Mouse (Mus musculus) E14TG2a.4 (cell line): ENCODE measurements around the gene Mctp2.

ENCODE experiments used
- H3K27me3 ChIP-seq: 2 replicates; pipeline ENCODE4 v1.6.1; 2014; ENCODE audit warnings: low read length, control low read depth; ENCODE audit not compliant: insufficient read depth
- H3K36me3 ChIP-seq: 2 replicates; pipeline ENCODE4 v1.6.1; 2014; ENCODE audit warnings: low read length, control low read depth; ENCODE audit not compliant: insufficient read depth
- H3K4me1 ChIP-seq: replicated peaks from 2 replicates; pipeline ENCODE4 v1.6.1; 2014; ENCODE audit warnings: low read depth, low read length, control low read depth
- H3K4me3 ChIP-seq: replicated peaks from 2 replicates; pipeline ENCODE4 v1.5.1; 2014; ENCODE audit warnings: mild to moderate bottlenecking, low read length
- H3K9me3 ChIP-seq: 2 replicates; pipeline ENCODE4 v1.6.1; 2014; ENCODE audit warnings: low read length, control low read depth
- CTCF ChIP-seq: conservative IDR thresholded peaks from 2 replicates; pipeline ENCODE4 v1.5.1; 2014; ENCODE audit warnings: low read length
- NANOG ChIP-seq: IDR thresholded peaks from 2 replicates; pipeline ENCODE4 v1.6.1; 2014; ENCODE audit warnings: borderline replicate concordance, low read length, mixed read lengths
- POU5F1 ChIP-seq: IDR thresholded peaks from 2 replicates; pipeline ENCODE4 v1.6.1; 2014; ENCODE audit warnings: low read length, borderline replicate concordance

Mctp2 gene

GRCm38 (mm10) chr7:72311582-72311981, 5.2 kb upstream of the Mctp2 start:
- TF ChIP-seq CTCF (no peak), POU5F1 (no peak), NANOG (no peak)
- H3K4me1 ChIP-seq: peaks cover 32% of the 10 kb centered on the region
- no peaks in the 10 kb centered on the region for H3K9me3 ChIP-seq

DNA sequence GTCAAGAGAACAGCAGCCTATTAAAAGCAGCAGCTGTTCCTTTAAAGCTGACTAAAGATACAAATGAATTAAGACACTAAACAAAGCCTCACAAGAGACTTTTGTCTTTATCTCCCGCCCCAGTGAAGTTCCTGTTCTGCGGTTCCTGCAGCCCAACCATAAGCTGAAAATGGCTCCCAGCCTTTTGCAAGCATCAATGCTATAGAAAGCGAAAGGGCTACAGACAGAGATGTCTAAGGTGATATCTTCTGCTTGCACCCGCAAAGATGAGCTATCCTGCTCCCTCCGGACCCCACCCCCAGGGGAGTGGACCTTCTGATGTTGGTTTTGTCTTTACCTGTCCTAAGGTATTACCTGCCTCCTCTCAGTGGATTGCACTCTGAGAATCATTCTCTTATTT, 1.7 kb upstream of the Mctp2 start:
- H3K9me3 ChIP-seq: no peaks in the 10 kb centered on the region
- no peak for TF ChIP-seq NANOG
- TF ChIP-seq POU5F1: no peak
- no peak for TF ChIP-seq CTCF
- no peaks in the 10 kb centered on the region for H3K27me3 ChIP-seq
- peaks cover 34% of the 10 kb centered on the region for H3K4me1 ChIP-seq
- H3K4me3 ChIP-seq: no peak overlapping the region
- H3K36me3 ChIP-seq: no peaks in the 10 kb centered on the region

More at GRCm38 (mm10) chr7:72311582-72311981, 5.2 kb upstream of the Mctp2 start:
- Histone ChIP-seq H3K27me3 (no peaks in the 10 kb centered on the region), H3K36me3 (no peaks in the 10 kb centered on the region), H3K4me3 (no peak overlapping the region)

- no peaks in the 10 kb centered on the region for H3K9me3 ChIP-seq
- H3K4me1 ChIP-seq: peaks cover 34% of the 10 kb centered on the region
- TF ChIP-seq NANOG (no peak), POU5F1 (no peak), CTCF (no peak)
- no peaks in the 10 kb centered on the region for H3K36me3 ChIP-seq
- peak overlapping the region; percentile 85 for H3K4me3 ChIP-seq
- no peaks in the 10 kb centered on the region for H3K27me3 ChIP-seq
These were observed 439 bp upstream of the Mctp2 start for GRCm38 (mm10) chr7:72306847-72307246.

DNA sequence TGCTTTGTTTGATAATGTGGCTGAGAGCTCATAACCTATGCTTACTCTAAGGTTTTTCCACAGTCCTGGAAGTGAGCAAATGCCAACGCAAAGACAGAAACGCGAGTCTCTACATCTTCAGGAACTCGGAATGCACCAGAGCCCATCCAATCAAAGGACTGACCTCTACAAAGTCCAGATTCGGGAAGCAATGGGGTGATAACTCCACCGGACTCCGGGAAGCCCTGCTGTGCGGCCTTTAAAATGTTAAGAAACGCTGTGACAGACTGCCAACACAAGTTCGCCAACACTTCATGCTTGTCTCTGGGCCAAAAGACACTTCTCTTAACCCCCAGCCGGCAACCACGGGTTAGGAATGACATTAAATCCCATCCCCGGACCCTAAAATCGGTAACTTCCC, 437 bp downstream of the Mctp2 start:
- no peak for TF ChIP-seq CTCF
- TF ChIP-seq NANOG: no peak
- no peak for TF ChIP-seq POU5F1

GRCm38 (mm10) chr7:72301667-72302066, 4.7 kb downstream of the Mctp2 start:
- H3K4me3 ChIP-seq: no peak overlapping the region
- no peaks in the 10 kb centered on the region for H3K36me3 ChIP-seq
- H3K4me1 ChIP-seq: peaks cover 14% of the 10 kb centered on the region
- no peaks in the 10 kb centered on the region for H3K9me3 ChIP-seq
- no peaks in the 10 kb centered on the region for H3K27me3 ChIP-seq
- TF ChIP-seq CTCF (peak; percentile 70), NANOG (no peak)

More for the DNA sequence above, 437 bp downstream of the Mctp2 start:
- Histone ChIP-seq H3K4me3 (peak overlapping the region; percentile 85), H3K4me1 (peaks cover 29% of the 10 kb centered on the region), H3K36me3 (no peaks in the 10 kb centered on the region), H3K27me3 (no peaks in the 10 kb centered on the region), H3K9me3 (no peaks in the 10 kb centered on the region)

DNA sequence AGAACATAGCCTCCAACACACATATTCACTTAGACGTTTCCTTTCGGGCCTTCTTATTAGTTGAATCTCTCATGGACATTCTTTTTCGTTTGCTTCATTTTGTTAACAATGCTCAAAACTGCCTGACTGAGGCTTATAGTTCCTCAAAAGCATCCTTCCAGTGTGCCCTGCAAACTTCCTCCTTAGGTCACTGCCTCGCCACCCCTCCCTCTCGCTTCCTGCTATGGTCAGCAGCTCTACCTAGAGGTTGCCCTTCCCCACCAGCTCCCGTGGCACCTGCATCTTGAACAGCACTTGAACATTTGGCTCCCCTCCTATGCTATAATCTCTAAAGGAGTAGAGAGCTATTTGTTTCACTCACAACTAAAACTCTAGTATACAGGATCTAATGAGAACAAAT, 6.7 kb downstream of the Mctp2 start:
- TF ChIP-seq NANOG (no peak), POU5F1 (no peak), CTCF (no peak)
- Histone ChIP-seq H3K9me3 (no peaks in the 10 kb centered on the region), H3K27me3 (no peaks in the 10 kb centered on the region), H3K36me3 (no peaks in the 10 kb centered on the region), H3K4me1 (no peaks in the 10 kb centered on the region; the same call in none of the 2 replicates), H3K4me3 (no peak overlapping the region)

GRCm38 (mm10) chr7:72297013-72297412, 9.4 kb downstream of the Mctp2 start:
- H3K9me3 ChIP-seq: no peaks in the 10 kb centered on the region
- TF ChIP-seq POU5F1 (no peak), CTCF (no peak), NANOG (no peak)
- H3K4me1 ChIP-seq: peaks cover 6% of the 10 kb centered on the region; the same call in 1 of the 2 replicates
- no peaks in the 10 kb centered on the region for H3K36me3 ChIP-seq
- H3K4me3 ChIP-seq: no peak overlapping the region
- H3K27me3 ChIP-seq: no peaks in the 10 kb centered on the region

DNA sequence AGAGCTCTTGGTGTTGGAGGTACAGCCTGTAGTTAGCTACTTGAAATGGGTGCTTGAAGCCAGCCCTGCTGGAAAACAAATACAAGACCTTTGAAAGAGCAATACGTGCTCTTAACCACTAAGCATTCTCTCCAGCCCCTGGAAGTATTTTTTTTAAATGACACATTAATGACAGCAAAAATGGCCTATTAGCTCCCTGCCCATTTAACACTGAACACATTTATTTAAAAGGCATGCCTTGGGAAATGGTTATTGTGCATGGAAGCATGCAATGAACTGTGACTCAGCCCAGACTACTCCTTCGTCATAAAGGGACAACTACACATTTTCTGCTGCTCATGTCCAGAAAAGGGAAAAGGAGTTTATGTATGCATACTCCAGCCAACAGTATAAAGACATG, 10.2 kb downstream of the Mctp2 start:
- no peaks in the 10 kb centered on the region for H3K9me3 ChIP-seq
- H3K36me3 ChIP-seq: no peaks in the 10 kb centered on the region
- H3K27me3 ChIP-seq: no peaks in the 10 kb centered on the region
- H3K4me3 ChIP-seq: no peak overlapping the region
- TF ChIP-seq POU5F1 (no peak), CTCF (no peak), NANOG (no peak)
- H3K4me1 ChIP-seq: peaks cover 6% of the 10 kb centered on the region; the same call in 1 of the 2 replicates

- H3K4me3 ChIP-seq: no peak overlapping the region
- no peaks in the 10 kb centered on the region for H3K9me3 ChIP-seq
- H3K27me3 ChIP-seq: no peaks in the 10 kb centered on the region
- TF ChIP-seq CTCF: no peak
- TF ChIP-seq POU5F1: no peak
- no peak for TF ChIP-seq NANOG
- H3K4me1 ChIP-seq: peaks cover 6% of the 10 kb centered on the region; the same call in 1 of the 2 replicates
- H3K36me3 ChIP-seq: no peaks in the 10 kb centered on the region
These were observed 11.5 kb downstream of the Mctp2 start for GRCm38 (mm10) chr7:72294886-72295285.
